Mouse (Mus musculus): ENCODE results near the gene Pcgf6.

Pcgf6 gene

GRCm38 (mm10) chr19:47050271-47051032 lies at the start of gene Pcgf6:
Gene Pcgf6 (minus strand): TSS chr19:47050906.
- peak; percentile 68 to 77 for DNase-seq (ENCODE audit: low spot score in 2 of 2)

DNA sequence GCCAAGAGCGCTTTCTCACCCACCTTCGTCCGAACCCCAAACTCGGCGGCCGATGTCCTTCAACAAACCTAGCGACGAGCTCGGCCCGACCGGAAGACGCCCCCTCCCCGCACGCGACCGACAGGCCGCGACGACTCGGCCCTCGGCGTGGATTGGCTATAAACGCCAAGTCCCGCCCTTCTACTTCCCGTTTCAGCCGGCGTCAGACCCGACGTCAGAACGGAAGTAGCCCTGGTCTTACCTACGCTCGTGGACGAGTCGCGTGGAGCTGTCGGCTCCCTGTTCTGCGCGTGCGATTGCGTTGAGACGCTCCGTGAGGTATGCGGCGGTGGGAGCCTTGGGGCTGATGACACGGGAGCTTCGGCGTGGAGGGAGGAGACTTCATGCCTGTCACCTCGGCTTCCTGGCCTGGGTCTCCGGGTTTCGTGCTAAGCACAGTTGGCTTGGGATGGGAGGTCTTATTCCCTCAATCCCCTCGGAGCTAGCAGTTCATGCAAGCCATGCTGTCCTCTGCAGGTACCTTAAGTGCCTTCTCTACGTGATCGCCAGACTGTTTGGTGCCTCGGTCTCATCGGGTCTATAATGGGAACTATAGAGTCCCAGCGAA lies 39.9 kb upstream of the Pcgf6 start, which contains the start of the genes Usmg5 and Pdcd11:
Usmg5 (minus strand) TSS at position 98 of the 607 bp plus-strand sequence.
Pdcd11 (plus strand) TSS at position 219 of the 607 bp plus-strand sequence.
- peak; percentile 85 to 93 for DNase-seq (ENCODE audit: low spot score in 2 of 2)

DNA sequence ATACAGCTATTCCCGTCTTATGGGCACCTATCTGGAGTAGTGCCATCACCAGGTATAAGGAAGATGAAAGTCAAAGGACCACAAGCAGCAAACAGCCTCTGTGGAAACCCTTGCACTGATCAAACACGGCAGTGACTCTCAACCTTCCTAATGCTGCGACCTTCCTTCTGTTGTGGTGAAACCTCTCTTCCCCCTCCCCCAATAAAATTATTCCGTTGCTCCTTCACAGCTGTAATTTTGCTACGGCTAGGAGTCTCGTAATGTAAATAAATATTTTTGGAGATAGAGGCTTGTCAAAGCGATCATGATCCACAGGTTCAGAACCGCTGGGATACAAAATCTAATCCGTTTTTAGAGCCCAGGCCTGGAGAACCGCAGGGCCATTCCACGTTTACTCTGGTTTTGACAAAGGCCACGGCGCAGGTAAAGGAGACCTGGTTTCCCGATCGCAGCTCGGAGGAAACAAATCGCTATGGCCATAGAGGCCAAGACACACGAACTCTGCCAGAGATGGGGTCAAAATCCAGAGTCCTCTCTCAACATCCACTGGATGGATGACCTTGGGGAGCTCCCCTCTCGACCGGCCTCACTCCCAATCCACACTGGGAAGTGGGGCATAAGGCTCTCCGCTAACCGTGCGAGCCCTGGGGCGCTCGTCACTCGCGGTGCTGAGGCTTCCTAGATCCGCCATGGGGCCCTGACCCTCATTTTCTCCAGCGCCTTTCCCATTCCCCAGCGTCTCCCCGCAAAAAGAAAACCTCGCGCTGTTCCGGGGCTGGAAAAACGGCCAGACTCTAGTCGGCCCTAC lies 39.2 kb upstream of the Pcgf6 start:
- peak; percentile 6 to 49 for DNase-seq (ENCODE audit: low spot score in 2 of 2)

GRCm38 (mm10) chr19:47088226-47088625 lies 37.5 kb upstream of the Pcgf6 start:
- no peak for DNase-seq (ENCODE audit: low spot score in 2 of 2)

DNA sequence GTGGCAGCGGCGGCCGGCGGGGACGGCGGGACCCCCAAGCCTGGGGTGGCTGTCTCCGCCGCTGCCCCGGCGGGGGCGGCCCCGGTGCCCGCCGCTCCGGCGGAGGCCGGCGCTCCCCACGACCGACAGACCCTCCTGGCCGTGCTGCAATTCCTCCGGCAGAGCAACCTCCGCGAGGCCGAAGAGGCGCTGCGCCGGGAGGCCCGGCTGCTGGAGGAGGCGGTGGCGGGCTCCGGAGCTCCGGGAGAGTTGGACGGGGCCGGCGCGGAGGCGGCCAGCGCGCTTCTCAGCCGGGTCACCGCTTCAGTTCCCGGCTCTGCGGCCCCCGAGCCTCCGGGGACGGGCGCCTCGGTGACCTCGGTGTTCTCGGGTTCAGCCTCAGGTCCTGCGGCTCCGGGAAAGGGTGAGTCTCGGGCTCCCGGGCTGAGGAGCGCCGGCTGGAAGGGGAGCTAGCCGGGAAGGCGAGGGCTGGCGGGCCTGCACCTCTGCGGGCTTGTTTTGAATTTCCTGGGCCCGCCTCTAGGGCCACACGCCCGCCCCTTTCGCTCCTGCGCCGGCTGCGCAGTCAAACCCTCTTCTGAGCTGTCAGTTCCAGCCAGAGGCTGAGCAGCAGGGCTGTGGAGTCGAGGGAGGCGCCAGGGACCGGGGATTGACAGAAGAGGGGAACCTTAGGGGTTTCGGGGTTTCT lies 17.4 kb upstream of the Pcgf6 start:
- peak; percentile 77 to 81 for DNase-seq (ENCODE audit: low spot score in 2 of 2)

DNA sequence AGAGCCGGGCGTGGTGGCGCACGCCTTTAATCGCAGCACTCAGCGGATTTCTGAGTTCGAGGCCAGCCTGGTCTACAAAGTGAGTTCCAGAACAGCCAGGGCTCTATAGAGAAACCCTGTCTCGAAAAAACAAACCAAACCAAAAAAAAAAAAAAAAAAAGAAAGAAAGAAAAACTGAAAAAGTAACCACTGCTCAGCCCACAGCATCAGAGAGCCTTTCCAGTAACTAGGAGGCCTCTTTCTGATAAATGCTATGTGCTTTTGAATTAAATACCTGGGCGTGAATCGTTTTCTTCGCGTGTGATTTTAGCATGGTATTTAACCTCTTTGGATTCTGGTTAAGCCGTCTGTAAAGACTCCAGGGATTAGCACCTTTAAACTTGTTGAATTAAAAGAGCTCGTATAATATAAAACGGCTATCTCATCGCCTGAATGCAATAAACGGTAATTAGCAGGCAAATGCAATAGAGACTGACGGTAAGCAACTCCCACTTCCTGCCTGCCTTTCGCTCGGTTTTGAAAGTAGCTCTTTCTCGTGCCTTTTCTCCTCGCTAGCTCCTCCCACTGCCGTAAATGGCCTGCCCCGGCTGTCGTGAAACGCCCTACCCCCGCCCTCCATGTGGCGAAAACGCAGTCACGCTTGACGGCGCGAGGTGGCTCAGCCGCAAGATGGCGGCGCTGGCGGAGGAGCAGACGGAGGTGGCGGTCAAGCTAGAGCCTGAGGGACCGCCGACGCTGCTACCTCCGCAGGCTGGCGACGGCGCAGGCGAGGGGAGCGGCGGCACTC lies 16.6 kb upstream of the Pcgf6 start, which contains the start of gene Taf5:
Taf5 (plus strand) TSS at position 651 of the 787 bp plus-strand sequence.
- DNase-seq (ENCODE audit: low spot score in 2 of 2), result peak; percentile 96 to 98

DNA sequence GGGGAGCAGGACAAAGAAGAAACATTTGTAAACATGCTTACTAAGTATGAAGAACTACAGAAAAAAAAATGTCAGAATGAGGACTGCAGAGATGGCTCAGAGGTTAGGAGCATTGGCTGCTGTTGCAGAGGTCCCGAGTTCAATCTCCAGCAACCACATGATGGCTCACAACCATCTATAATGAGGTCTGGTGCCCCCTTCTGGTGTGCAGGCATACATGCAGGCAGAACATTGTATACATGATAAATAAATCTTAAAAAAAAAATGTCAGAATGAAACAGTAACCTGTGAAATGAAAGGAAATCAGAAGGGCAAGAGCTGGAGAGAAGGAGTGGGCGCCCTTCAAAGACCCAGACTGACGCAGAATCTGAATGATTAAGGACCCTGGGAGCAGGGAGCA lies 15.2 kb upstream of the Pcgf6 start:
- no peak for DNase-seq (ENCODE audit: low spot score in 2 of 2)

DNA sequence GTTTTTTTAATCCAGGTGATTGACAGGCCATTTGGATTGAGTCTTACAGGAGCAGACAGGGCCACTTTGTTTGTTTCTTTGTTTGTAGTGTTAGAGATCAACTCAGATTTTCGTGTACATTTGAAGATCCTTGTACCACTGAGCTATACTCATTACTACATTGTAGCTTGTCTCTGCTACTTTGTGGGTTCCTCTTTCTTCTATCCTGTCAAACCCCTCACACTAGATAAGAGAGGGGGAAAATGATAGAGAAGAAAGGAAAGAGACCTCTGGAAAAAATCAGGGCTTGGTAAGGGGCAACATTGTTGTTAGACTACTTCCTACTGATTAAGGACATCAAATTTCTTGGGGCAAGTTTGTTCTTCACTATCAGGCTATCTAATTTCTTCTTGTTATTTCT lies 7.0 kb upstream of the Pcgf6 start:
- DNase-seq (ENCODE audit: low spot score in 2 of 2), result no peak

GRCm38 (mm10) chr19:47053471-47053870 lies 2.8 kb upstream of the Pcgf6 start:
- DNase-seq (ENCODE audit: low spot score in 2 of 2), result peak; percentile 20 to 27

DNA sequence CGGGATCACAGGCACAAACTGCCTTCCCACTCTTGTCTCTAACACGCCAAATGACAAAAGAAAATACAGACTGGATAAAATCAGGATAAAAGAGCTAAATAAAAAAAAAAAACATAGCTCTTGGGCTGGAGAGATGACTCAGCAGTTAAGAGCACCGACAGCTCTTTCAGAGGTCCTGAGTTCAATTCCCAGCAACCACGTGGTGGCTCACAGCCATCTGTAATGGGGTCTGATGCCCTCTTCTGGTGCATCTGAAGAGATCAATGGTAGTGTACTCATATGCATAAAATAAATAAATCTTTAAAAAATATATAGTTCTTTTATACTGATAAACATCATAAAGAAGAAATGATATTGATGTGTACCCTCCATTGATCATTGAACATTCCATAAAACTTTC lies 2.2 kb upstream of the Pcgf6 start:
- no peak for DNase-seq (ENCODE audit: low spot score in 2 of 2)

- no peak for DNase-seq (ENCODE audit: low spot score in 2 of 2)
Measured at GRCm38 (mm10) chr19:47049840-47050239, 866 bp downstream of the Pcgf6 start.

DNA sequence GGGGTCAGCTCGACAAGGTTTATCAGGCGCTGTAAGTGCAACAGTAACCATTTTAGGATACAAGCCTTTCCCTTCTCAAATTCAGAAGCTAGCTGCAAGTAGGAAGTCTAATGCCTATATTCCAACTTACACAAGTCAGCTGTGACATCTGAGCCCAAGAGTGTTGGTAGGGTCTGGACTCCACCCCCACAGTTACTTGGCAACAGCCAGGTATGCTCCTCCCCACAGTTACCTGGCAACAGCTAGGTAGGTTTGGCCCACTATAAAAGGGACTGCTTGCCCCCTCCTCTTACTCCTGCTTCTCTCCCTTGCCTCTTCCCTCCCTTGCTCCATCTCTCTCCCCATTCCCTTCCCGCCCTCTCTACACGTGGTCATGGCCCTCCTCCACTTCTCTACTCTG lies 1.6 kb downstream of the Pcgf6 start:
- no peak for DNase-seq (ENCODE audit: low spot score in 2 of 2)

- DNase-seq (ENCODE audit: low spot score in 2 of 2), result no peak
Measured at GRCm38 (mm10) chr19:47047236-47047833, 3.4 kb downstream of the Pcgf6 start.

DNA sequence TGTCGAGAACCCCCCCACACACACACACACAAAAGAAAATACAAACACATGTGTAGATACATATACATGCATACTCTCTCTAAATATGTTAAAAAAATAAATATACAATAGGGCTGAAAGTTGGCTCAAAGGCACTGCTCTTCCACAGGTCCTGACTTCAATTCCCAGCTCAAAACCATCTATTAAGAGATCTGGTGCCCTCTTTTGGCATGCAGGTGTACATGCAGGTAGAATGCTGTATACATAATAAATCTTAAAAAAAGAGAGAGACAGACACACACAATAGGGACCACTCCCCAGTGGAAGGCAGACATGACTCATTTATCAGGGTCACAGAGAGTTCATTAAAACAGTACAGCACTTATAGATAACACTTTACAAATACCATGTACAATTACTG lies 4.4 kb downstream of the Pcgf6 start:
- no peak for DNase-seq (ENCODE audit: low spot score in 2 of 2)

DNA sequence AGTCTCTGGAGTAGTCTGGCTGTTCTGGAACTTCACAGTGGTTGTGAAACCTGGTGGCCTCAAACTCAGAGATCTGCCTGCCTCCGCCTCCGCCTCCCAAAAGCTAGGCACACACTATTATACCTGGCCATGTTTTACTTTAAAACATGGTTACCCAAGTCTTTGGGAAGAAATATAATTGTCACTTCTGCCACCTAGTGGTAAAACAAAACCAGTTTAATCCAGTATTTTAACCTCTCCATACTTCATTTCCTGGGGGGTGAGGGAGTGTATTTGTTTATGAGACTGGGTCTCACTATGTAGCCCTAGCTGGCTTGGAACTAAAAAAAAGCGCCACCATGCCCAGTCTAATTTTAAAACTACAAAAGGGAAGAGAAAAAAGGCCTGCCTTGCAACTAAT lies 7.1 kb downstream of the Pcgf6 start:
- no peak for DNase-seq (ENCODE audit: low spot score in 2 of 2)

DNA sequence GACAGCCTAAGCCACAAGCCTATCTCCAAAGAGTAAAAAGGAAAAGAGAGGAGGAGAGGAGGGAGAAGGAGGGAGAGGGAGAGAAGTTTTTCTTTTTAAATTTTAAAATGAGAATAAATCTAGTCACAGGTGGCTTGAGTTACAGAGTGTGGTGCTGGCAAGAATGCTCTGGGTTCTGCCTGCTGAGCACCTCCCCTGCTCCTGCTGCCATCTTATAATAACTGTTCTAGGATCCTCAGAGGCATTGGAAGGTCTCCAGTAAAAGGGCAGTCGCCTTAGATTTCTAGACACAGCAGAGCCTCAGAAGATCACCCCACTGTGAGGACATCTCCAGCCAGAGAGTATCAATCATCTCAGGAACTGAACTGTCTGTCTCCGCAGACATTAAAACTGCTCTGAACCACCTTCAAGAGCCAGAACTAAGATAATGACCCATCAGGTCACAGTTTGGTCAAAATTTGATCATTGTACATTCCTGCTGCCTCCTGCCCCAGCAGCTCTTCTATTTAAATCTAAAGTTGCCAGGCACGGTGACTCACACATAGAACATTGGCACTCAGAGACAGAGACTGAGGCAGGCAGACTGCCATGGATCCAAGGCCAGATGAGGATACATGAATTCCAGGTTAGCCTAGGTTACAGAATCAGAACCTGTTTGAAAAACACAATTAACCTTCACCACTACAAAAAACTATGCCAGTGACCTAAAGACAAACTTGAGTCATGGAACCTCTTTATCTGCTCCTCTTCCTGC lies 9.8 kb downstream of the Pcgf6 start:
- DNase-seq (ENCODE audit: low spot score in 2 of 2), result no peak

- no peak for DNase-seq (ENCODE audit: low spot score in 2 of 2)
Measured at GRCm38 (mm10) chr19:47036596-47036995, 14.1 kb downstream of the Pcgf6 start.

DNA sequence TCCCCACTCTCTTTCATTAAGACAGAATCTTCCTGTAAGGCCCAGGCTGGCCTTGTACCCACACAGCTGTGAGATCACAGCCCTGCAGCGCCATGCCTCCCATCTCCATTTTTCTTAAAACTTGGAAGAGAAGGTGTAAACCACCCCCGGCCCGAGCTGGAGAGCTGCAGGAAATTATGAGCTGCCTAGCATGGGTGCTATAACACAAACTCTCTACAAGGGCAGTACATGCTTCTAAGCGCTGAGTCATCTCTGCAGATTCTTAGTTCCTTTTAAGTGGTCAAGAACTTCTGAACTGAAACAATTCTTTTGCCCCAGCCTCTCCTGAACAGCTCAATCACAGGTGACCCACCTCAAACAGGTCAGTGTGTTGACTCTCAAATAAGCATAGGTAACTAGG lies 15.8 kb downstream of the Pcgf6 start:
- no peak for DNase-seq (ENCODE audit: low spot score in 2 of 2)

- no peak for DNase-seq (ENCODE audit: low spot score in 2 of 2)
Measured at GRCm38 (mm10) chr19:47031770-47032169, 18.9 kb downstream of the Pcgf6 start.

- DNase-seq (ENCODE audit: low spot score in 2 of 2), result no peak
Measured at GRCm38 (mm10) chr19:47029796-47030195, 20.9 kb downstream of the Pcgf6 start.

Measured in urinary bladder, adult 18-20 months (tissue).